Mouse (Mus musculus) brown adipose tissue, adult 24 weeks (tissue): ENCODE data around the gene 4932438H23Rik. TPM values are rescaled to one million over a fixed set of nuclear protein-coding genes. Genes with fewer than 3 reads are reported as not detected.
"Not testable (repeated sequence)": the region's sequence is repeated elsewhere in the genome, so short reads cannot be mapped to it uniquely, and the experiment has no call there.

Source experiments
- H3K27ac ChIP-seq: fragments of 200-500 bp; replicated peaks from 2 replicates; pipeline ENCODE4 v1.5.1; 2012; ENCODE audit warnings: low read depth, mild to moderate bottlenecking, low read length
- H3K4me1 ChIP-seq: fragments of 200-500 bp; 2 replicates; pipeline ENCODE4 v1.6.1; 2012; ENCODE audit warnings: low read length, mixed read lengths; ENCODE audit not compliant: control insufficient read depth, insufficient read depth, insufficient read length
- H3K4me3 ChIP-seq: fragments of 200-500 bp; 2 replicates; pipeline ENCODE4 v1.5.1; 2012; ENCODE audit warnings: low read depth, mild to moderate bottlenecking, low read length, moderate library complexity; ENCODE audit not compliant: insufficient read depth
- polyA plus RNA-seq: library from polyadenylated mRNA; stranded (reverse); fragments of >200 nt; gene quantifications from 2 replicates; pipeline ENCODE4 v1.2.4, GENCODE M21; 2012; ENCODE audit not compliant: missing spikeins, insufficient read depth, insufficient read length

The 4932438H23Rik gene
- polyA plus RNA-seq, 1 experiment: not detected

DNA sequence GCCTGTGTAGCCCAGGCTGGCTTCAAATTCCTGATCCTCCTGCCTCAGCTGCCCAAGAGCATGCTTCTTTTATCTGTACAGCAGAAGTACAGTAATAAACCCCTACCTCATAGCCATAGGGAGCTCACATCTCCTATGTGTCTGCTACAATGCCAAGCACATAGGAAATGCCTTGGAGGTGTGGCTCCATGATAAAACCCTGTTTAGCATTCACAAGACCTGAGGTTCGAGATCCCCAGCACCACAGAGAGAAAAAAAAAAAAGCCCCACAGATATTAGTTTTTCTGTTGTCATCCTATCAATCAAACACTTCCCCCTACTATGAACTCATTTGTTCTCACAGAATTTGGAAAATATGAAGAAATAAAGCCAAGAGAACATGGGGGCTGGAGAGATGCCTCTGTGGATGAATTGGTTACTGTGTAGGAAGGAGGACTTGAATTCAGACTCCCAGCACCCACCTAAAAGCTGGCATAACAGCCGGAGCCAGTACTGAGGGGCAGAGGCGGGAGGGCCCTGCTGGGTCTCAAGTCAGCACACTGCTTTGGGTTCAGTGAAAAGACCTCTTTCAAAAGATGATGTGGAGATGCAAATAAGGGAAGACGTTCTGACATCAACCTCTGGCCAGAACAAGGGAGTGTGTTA is 11.8 kb downstream of the 4932438H23Rik start:
- Histone ChIP-seq H3K27ac (no peak overlapping the region), H3K4me3 (no peak overlapping the region), H3K4me1 (peaks cover 3% of the 10 kb centered on the region; the same call in 1 of the 2 replicates)

DNA sequence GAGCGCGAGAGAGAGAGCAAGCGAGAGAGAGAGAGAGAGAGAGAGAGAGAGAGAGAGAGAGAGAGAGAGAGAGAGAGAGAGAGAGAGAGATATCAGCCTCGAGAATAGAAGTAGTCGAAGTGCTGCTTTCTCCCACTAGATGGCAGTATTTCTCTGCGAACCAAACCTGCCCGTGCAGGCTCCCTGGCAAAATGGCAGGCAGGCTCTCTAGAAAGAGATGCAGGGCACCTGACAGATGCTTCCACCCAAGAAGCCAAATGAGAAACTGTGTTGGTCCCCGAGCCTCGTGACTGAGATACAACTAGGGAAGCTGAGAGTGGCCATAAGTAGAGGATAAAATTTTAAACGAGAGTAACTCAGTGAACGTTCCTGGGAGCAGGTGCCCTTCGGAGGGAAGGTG is 13.4 kb downstream of the 4932438H23Rik start:
- Histone ChIP-seq H3K4me3 (no peak overlapping the region), H3K4me1 (peaks cover 3% of the 10 kb centered on the region; the same call in 1 of the 2 replicates), H3K27ac (no peak overlapping the region)

DNA sequence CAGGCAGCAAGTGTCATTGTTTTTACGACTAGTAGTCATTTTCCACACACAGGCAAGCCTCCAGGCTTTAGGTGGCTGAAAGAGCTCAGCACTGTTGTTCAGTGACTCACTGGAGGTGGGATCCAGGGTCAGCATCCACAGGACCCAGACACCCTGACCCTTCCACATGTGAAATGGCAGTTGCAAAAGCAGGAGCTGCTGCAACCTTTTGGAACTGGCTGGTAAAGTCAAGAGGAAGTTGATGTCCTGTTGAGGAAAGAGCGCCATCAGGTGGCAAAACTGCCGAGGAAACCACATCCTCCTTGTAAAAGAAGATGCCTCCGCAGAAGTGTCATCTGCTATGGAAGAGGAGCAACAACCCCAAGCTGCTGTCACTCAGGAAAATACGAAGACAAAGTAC is 18.7 kb downstream of the 4932438H23Rik start:
- H3K4me3 ChIP-seq: no peak overlapping the region
- no peaks in the 10 kb centered on the region for H3K4me1 ChIP-seq
- H3K27ac ChIP-seq: no peak overlapping the region

DNA sequence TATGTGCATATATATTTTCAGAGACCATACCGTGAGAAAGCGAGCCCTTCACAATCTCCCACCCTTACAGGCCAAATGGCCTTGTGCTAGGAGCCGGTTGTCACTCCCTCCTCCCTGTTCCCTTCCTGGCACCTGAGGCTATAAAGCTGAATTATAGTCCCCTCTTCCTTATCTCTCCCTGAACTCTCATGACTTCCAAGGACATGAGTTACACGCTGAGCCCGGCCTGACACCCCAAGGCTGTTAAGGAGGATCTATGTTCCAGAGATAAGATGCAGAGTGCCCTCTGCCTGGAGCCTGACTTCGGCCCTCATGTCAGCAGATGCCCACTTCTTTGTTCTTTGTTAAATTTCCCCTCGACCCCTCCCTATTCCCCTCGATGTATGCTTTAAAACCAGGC is 19.5 kb downstream of the 4932438H23Rik start:
- H3K4me3 ChIP-seq, H3K27ac ChIP-seq, H3K4me1 ChIP-seq: not testable (repeated sequence)

DNA sequence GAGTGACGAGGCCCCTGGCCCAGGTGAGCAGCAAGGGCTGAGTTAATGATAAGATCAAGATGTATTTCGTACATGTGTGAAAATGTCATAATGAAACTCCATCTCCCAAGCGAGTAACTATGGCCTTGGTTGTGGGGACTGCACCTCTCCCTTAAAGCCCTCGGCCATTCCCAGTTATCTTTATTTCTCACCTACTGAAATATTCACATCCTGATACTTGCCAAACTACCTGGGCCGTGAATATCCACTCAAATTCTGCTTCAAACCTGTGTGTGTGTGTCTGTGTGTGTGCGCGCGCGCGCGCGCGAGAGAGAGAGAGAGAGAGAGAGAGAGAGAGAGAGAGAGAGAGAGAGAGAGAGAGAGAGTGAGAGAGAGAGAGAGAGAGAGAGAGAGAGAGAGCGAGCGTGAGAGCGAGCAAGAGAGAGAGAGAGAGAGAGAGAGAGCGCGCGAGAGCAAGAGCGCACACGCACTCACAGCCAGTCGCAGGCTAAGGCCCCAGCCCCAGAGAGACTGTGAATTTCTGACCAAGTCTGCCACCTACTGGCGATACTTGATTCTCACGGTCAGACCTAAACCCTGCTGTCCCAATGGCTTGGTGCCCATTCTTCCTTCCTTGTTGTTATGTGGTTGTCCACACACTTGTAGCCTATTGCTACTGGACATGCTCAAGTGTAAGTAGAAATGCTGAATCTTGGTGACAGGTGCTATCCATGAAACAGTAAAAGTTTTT is 21.6 kb downstream of the 4932438H23Rik start:
- Histone ChIP-seq H3K4me3 (no peak overlapping the region), H3K27ac (no peak overlapping the region), H3K4me1 (no peaks in the 10 kb centered on the region)

DNA sequence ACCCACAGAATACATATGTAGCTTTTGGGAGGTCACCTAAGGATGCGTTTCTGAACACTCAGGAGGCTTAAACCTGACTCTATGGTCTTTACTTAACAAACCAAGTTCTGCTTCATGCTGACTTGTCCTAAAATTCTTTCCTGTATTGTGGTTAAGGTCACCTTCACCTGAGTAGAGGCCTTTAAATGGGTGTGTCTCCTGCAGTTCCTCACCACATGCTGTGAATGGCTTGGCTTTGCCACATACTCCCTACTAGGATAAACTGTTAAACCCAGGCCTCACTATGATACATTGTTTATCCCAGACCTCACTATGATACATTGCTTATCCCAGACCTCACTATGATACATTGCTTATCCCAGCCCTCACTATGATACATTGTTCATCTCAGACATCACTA is 22.7 kb downstream of the 4932438H23Rik start:
- Histone ChIP-seq H3K27ac (no peak overlapping the region), H3K4me3 (no peak overlapping the region), H3K4me1 (no peaks in the 10 kb centered on the region)

DNA sequence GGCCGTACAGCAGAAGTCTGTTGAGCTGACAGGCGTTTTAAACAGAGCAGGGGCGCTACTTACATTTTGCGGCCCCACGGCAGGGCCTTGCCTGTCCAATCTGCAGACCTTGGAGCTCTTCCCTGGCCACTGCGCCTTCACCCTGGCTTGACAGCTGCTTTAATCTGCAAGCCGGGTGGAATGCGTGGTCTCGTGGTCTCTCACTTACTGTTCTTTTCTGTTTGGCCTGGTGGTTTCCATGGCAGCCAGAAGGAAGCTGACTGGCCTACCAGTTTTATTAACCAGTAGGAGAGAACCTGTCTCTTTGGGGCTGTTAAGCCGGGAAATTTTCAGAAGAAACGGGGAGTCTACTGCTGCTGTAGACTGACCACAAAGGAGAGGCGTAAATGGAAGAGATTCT is 26.0 kb downstream of the 4932438H23Rik start:
- no peaks in the 10 kb centered on the region for H3K4me1 ChIP-seq
- H3K4me3 ChIP-seq: no peak overlapping the region
- H3K27ac ChIP-seq: no peak overlapping the region

DNA sequence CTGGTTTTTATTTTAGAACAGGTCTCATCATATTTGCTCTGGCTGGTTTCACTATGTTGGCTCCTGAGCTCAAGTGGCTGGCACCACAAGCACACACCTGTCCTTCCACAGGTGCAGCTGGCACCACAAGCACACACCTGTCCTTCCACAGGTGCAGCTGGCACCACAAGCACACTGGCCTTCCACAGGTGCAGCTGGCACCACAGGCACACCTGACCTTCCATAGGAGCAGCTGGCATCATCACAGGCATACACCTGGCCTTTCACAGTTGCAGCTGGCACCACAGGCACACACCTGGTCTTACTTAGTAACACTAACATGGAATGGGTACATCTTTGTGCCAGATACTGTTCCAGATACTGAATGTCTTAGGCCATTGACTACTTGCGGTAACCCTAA is 27.8 kb downstream of the 4932438H23Rik start:
- Histone ChIP-seq H3K4me3 (no peak overlapping the region), H3K4me1 (no peaks in the 10 kb centered on the region), H3K27ac (no peak overlapping the region)

DNA sequence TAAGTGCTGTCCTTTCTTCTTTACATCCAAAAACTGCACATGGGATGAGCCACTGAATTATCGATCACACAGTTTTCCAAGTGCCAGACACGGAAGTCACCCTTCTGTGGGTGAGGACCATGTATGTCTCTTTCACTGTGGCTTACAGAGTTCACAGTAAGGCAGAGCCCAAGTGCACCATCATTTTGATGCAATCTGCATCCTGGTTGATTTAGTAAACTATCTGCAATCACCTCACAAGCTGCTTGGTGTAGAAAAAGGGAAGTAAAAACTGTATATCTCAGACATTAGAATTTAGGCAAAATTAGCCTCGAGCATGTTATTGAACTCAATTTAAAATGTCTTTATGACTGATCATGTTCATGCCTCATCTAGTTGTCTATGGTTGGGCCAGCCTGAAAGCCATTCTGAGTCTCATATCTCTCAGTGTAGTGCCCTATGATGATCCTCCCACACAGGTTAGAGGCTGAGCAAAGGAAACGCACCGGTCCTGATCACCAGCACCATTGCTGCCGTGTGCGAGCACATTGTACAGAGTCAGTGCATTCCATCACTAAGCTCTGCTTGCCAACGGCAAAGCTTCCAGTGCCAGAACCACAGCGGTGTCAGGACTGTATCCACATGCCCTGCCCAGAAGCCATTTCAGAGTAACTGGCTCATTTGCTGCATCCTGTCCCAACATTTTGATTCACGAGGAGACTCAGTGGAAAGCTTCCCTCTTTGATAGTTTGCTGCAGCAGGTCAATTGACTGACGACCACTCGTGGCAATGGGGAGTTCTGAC is 30.1 kb downstream of the 4932438H23Rik start:
- Histone ChIP-seq H3K4me3 (no peak overlapping the region), H3K27ac (no peak overlapping the region), H3K4me1 (no peaks in the 10 kb centered on the region)

DNA sequence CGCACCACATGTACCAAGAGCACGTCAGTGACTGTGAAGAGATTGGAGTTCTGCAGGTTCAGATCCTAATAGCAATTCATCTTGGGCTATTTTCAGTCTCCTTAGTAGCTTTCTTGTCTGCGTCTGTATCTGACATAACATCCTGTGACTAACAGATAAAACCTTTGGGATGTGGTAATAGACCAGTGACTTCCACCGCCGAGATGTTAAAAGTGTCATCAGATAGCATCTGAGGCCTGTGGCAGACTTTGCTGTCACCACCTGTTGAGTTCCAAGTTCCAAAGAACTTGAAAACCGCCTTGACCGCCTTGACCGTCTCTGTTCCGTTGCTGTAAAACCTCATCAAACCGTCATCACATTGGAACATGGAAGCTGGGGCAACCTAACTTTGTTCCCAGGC is 31.1 kb downstream of the 4932438H23Rik start:
- H3K4me1 ChIP-seq: no peaks in the 10 kb centered on the region
- H3K27ac ChIP-seq: no peak overlapping the region
- no peak overlapping the region for H3K4me3 ChIP-seq

DNA sequence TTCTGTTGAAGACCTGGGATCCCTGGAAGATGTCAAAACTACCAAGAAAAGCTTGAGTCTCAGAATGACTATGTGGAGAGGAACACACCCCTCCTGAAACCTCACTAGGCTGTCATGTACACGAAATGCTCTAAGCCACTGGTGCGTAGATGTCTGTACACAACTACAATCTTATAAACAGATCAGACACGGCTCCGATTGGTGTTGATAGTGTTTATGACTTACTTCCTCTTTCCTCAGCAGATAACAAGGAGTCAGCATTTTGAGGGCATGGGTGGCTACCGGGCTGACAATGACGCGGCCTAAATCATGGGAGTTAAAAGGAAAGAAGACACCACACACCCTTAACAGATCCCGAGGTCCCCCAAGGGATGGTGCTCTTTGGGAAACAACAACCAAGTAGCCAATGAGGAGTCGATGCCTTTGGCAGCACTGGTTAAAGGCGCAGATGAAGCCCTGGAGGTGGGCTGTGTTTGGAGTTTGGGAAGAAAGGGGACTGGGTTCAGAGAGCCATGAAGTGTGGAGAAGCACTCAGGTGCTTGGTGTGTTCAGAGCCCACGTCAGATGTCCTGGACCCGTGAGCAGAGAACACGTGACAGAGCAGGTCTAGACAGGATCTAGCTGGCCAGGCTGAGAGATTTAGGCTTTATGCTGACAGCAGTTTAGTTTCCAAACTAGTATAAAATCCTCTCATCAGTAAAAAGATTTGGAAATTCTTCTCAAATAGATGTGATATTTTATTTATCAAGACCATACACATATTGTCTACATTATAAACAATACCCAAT is 33.2 kb downstream of the 4932438H23Rik start:
- H3K4me3 ChIP-seq: no peak overlapping the region
- no peaks in the 10 kb centered on the region for H3K4me1 ChIP-seq
- H3K27ac ChIP-seq: no peak overlapping the region

DNA sequence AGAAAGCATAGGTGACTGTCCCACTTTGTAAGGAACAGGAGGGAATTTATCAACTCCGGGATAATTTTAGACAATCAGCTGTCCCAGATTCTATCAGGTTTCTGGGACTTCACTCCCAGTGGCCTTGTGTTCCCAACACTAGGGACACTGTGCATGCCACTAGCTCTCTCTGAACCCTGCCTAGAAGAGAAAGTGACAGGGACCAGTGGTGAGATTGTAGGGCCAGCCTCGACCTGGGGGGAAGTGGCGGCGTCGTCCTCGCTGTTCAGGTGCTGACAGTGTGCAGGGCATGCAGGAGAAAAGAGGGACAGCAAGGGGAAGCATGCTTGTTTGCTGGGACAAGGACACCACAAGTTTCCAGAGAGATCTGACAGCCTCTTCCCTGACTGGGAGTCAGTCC is 37.2 kb downstream of the 4932438H23Rik start:
- no peak overlapping the region for H3K4me3 ChIP-seq
- no peaks in the 10 kb centered on the region for H3K4me1 ChIP-seq
- no peak overlapping the region for H3K27ac ChIP-seq

DNA sequence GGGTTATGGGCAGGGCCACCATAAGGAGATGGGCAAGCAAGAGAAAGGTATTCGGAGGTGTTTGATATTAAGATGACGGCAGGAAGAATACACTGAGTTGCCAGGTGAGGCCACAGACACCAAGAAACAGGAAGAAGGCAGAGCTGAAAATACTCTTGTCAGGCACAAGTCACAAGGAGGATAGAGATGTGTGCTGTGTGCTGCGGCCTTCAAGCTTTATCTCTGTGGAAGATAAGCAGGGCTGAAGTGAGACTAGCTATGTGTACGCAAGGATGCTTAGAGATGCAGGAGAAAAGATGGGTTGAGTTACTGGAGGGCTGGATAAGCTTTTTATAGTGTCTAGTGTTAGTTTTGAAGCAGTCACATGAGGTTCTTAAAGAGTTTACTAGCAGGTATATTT is 37.7 kb downstream of the 4932438H23Rik start:
- no peaks in the 10 kb centered on the region for H3K4me1 ChIP-seq
- no peak overlapping the region for H3K4me3 ChIP-seq
- no peak overlapping the region for H3K27ac ChIP-seq

DNA sequence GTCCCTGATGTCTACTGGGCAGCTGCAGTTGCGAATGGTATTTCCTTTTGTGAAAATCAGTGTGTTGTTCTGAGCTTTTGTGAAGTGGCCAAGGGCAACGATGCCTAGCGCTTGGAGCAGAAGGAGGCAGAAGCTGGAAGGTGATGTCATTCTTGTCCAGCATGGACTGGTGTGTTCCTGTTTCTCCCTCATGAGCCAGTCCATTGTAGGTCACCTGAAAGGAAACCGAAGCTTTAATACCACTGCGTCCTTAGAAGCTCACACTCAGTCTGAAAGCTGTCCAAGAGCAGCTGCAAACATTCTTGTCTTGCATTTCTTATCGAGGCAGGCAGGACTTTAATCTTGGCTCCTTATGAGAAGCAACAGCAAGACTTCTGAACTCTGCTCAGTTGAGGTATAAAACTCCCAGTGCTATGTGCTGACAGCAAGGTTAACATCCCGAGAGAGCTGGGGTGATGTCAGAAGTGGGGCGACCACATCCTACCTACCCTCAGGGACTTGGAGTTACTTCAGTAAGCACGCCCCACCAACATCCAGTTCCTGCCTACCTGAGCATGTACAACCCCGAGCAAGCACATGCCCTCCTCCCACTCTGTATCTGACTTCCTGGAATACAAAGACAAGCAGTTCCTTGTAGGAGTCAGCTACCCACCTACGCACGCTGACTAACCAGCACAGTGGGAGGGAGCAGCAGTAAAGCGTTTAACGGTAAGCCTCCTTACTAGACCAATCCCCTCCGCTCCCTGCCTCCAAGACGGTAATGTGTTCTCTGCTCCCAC is 38.7 kb downstream of the 4932438H23Rik start:
- no peak overlapping the region for H3K27ac ChIP-seq
- H3K4me1 ChIP-seq: no peaks in the 10 kb centered on the region
- H3K4me3 ChIP-seq: no peak overlapping the region
